Mouse (Mus musculus): ENCODE measurements at regions not wholly inside any gene's neighbourhood (a gene's known extent, or its start where the extent isn't known, plus 50 kb on each side); places are given as distances from the start of the nearest gene placed in this dataset.

- DNase-seq (ENCODE audit: low spot score in 2 of 2) = no peak
These were observed 207.8 kb upstream of the Gm11042 start for GRCm38 (mm10) chr12:74523988-74524387.

- DNase-seq (ENCODE audit: low spot score in 2 of 2) = no peak
These were observed 201.8 kb upstream of the Gm11042 start for GRCm38 (mm10) chr12:74518032-74518431.

GRCm38 (mm10) chr12:74516527-74516926 is 200.3 kb upstream of the Gm11042 start:
- no peak for DNase-seq (ENCODE audit: low spot score in 2 of 2)

GRCm38 (mm10) chr12:74502791-74503190 is 186.6 kb upstream of the Gm11042 start:
- DNase-seq (ENCODE audit: low spot score in 2 of 2) = no peak

GRCm38 (mm10) chr12:74477619-74478018 is 161.4 kb upstream of the Gm11042 start:
- DNase-seq (ENCODE audit: low spot score in 2 of 2) = no peak

GRCm38 (mm10) chr12:74474741-74475140 is 158.5 kb upstream of the Gm11042 start:
- DNase-seq (ENCODE audit: low spot score in 2 of 2) = no peak

- no peak for DNase-seq (ENCODE audit: low spot score in 2 of 2)
These were observed 142.3 kb upstream of the Gm11042 start for GRCm38 (mm10) chr12:74458521-74458920.

GRCm38 (mm10) chr12:74452375-74453090 is 136.3 kb upstream of the Gm11042 start:
- no peak for DNase-seq (ENCODE audit: low spot score in 2 of 2)

GRCm38 (mm10) chr12:74448248-74448647 is 132.1 kb upstream of the Gm11042 start:
- no peak for DNase-seq (ENCODE audit: low spot score in 2 of 2)

GRCm38 (mm10) chr12:74434874-74435273 is 118.7 kb upstream of the Gm11042 start:
- DNase-seq (ENCODE audit: low spot score in 2 of 2) = no peak

- no peak for DNase-seq (ENCODE audit: low spot score in 2 of 2)
These were observed 98.5 kb upstream of the Gm11042 start for GRCm38 (mm10) chr12:74414738-74415137.

- no peak for DNase-seq (ENCODE audit: low spot score in 2 of 2)
These were observed 94.3 kb upstream of the Gm11042 start for GRCm38 (mm10) chr12:74410511-74410910.

GRCm38 (mm10) chr12:74407591-74408095 is 91.4 kb upstream of the Gm11042 start:
- DNase-seq (ENCODE audit: low spot score in 2 of 2) = no peak

- no peak for DNase-seq (ENCODE audit: low spot score in 2 of 2)
These were observed 73.6 kb upstream of the Gm11042 start for GRCm38 (mm10) chr12:74389811-74390210.

All from adrenal gland, adult 18-20 months (tissue).